Mouse (Mus musculus) 416B (cell line): ENCODE results near the gene Fbn1.

Experiments
- DNase-seq: peaks from one replicate; pipeline ENCODE4 v3.0.0; 2011; ENCODE audit warnings: low read depth

Fbn1 gene

DNA sequence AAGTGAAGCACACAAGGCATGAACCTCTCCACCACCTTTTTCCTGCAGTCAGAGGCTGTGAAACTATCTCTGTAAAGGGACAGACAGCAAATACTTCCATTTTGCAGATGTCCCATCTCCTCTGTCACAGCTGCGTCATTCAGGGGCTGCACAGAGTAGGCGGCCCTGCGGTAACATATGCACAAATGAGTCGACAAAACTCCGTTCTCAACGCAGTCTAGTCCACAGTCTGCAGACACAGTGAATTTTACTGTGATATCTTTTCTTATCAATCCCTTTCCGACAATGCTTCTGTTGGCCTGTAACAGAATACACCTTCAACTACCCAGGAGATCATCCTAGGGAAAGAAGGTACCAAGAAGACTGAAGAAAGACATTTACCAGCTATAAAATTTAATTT, 9.6 kb downstream of the Fbn1 start:
- DNase-seq: no peak

DNA sequence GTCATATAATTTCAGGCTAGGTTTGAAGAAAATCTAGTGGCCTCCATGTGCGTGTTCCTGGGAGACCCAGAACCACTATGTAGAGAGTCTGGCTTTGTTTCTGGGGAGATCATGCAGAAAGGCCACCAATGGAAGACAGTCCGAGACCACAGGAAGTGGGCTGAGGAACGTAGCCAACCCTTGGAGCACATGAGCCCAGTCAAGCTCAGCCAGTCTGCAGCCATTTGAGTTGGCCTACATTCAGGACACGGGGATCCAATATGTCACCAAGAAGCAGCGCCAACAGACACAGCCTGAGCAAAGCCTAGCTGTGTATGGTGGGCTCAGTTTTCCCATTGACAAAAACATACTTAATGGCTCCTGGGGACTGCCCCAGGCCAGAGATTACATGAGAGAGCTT, 11.1 kb downstream of the Fbn1 start:
- DNase-seq: peak; percentile 38

DNA sequence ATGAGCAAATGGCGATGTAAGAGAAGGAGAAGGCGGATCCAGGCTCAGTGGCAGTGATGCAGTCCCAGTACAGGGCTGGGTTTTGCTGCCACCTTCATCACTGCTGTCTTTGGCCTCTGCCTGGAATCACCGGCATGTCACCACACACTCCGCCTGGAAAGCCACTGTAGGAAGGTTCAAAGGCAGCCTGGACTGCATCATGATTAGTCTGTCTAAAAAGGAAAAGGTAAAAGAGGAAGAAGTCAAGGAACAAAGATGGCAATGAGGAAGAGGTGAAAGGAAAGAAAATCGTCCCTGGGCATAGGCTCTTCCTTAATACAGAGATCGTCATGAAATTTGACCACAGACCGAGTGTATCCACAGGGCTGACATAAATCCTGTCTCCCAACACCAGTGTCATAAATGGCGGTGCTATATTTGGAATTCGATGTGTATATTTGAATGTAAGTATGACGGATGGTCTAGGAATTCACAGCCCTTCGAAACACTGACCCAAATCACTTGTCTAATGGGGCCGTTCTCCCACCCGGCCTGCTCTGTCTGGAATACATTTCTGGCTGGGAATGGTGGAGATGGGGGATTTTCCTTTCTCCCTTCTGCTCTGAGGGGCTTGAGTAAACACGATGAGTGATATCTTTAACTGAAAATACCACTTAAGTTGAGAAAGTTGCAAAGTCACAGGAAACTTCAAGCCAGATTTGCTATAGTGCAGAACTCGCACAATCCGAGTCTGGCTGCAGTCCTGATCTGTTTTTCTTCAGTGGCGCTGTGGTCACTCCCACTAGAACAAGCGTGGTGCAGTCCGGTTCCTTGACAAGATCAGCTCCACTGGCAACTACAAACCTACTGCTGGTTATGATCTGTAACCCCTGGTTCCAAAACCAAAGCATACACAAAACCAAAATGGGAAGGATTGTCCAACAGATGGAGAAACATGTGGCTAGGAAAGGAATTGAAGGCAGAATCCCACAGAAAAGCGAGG, 12.7 kb downstream of the Fbn1 start:
- DNase-seq: no peak

DNA sequence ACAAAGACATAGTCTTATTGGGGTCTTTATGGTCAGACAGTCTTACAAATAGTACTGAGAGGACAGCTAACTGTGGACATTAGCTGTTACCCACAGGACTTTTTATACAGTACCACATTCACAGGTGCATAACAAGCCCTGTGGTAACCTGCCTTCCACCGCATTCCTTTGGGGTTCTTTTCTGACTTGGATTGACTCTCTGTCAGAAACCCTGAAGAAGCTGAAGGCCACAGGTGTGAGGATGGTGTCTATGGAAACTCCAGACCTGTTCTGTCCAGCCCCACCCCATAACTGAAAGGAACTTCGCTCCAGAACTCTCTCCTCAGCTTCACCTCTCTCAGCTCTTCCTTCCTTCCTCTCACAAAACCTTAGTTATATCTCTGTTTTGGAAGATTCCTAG, 13.5 kb downstream of the Fbn1 start:
- DNase-seq: no peak

DNA sequence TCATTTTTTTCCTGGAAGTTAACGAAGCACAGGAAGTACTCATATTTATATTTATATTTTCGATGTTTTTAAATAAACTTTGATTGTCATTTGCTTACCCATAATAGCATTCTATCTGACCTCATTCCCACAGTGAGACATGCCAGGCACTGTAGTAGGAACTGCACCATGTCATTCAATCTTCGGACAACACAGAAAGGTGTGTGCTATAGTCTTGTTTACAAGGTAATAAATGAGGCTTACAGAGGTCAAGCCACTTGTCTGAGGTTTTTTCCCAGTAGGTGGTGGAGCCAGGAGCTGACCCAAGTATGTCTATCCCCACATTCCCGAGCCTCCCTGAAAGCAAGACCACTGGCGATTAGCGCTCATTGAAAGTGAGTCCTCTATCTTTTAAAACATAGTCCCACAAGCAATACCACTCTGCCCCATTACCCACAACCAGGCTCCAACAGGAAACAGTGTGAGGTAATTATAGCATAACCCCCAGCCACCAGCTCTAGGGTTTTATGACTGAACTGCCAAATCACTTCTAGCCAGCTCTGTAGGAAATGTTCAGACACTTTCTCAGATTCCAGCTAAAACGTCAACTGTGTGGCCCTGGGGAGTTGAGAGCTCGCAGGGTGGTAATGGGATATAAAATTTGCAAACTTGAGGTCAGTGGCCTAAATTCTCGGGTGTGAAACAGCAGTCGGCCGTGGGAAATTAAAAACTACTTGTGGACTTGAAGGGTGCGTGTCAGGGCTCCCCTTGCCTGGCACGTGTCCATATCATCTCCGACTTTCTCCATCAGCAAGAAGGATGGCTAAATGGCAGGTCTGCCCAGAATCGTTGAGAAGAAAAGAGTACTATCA, 15.5 kb downstream of the Fbn1 start:
- DNase-seq: peak; percentile 77

DNA sequence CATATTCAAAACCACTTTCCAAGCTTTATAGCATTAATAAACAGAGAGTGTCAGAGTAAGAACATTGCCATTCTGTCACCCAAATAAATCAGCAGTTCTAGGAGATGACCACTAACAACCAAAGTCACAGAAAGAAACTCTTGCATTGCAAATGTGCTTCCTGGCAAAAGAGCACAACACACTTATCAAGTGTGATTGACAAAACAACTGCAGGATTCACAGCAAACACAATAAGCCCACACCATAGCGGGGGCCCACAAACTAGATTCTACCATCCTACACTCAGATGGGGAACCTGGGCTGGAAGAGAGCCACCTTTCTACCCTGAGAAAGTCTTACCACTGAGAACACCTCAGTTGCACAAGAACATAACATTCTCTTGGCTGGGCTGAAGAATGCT, 17.8 kb downstream of the Fbn1 start:
- no peak for DNase-seq

DNA sequence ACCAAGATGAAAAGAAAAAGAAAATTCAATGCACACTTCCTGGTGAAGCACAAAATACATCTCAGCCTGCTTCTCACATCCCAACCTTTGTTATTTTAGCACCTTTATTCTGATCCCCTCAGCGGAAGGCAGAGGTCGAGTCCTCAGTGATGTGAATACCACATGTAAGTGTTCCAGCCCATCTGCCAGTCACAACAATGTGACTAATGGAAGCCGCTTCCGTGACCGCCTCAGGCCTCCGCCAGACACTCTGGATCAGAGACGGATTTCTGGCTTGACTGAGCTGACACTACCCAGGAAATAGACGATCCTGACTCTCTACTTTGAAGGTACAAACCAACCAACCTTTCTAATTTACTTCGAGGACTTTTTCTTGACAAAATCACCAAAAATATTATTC, 22.9 kb downstream of the Fbn1 start:
- DNase-seq: no peak

DNA sequence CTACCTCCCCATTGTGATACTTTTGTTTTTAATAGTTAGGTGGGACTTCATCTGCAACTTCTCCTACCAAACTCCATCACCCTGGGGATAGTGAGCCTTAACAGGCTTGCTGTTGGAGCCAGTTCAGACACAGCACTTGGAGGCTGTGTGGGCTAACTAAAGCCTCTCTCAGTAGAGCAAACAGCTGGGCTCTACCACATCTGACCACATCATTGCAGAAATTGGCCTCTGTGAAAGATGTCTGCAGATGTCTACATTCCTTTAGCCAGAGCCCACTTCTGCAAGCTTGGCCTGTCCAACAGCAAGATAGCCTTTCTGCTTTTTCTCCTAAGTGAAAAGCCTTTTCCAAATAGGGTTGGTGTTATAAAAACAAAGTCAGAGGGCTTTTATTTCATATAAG, 23.6 kb downstream of the Fbn1 start:
- DNase-seq: no peak

DNA sequence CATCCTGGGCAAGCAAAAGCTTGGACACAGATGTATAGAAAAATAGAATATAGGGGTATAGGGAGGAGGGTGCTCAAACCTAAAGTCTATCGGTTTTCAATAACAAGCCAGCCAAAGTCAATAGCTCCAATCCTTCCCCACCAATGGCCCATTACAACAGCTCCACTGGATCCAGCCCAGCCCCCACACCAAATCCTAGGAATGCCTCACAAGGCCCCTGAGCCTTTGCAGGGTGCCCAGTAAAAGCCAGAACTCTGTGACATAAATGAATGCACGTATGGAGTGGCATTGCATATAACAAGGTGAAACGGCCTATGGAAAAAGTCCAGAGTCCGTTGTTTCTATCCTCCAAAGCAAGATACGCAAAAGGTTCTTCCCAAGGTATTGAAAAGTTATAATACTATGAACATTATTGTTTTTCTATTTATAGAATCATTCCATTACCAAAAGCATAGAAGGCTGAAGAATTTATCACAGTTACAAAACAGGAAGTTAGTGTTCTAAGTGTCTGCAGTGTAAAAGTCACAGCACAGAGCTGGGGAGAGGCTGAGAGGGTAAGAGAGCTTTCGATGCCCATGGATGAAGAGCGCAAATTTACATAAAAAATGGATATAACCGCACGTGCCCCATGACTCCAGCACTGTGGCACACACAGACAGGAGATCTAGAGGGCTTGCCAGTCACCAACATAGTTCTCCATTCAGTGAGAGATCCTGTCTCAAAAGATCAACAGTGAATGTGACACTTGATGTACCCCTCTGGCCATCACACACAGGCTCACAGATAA, 26.1 kb downstream of the Fbn1 start:
- DNase-seq: no peak

DNA sequence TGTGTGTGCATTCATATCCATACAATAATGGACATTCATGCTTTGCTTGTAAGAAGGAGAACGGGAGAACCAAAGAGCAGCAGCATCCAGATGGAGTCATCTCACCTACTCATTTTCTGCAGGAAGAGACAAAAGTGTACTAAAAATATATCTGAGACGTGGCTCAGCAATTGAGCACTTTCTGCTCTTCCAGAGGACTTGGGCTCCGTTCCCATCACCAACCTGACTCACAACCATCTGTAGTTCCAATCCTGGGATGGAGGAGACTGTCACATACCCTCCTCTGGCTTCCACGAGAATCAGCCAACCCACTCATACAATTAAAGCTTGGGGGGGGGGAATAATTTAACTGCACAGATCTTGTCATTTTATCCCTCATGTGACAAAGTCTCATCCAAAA, 26.7 kb downstream of the Fbn1 start:
- DNase-seq: no peak

DNA sequence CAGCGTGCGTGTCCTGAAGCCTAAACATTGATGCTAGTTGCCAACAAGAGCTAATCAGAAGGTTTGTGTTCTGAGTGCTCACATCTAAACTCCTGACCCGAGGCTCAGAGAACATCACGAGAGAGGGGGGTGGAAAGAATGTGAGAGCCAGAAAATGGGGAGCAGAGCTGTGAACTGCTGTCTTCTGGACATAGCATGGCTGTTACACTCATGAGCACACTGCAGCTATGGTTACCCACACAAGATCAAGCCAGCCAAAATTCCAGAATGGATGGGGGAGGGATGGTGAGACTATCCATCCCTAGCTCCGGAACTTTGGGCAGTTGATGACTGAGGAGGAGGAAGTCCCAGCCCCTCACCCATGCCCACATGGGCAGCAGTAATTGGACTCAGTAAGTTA, 27.7 kb downstream of the Fbn1 start:
- DNase-seq: no peak

DNA sequence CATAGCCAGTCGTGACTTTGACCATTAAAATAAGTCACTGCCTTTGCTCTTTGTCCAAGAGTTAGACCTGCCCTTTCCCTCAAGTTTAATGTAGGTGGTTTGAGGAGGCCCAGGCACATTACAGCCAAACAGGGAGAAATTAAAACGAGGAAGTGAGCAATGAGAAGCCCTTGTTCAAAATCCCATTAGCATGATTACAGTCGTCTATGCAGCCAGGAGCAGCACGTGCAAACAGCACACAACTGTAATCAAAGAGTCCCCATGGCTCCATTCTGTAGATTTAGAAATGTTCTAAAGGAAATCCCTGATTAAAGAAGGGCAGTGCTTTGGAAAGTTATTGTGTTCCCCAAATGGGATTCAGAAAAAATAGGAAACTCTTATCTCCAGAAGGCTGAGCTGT, 29.1 kb downstream of the Fbn1 start:
- DNase-seq: no peak

DNA sequence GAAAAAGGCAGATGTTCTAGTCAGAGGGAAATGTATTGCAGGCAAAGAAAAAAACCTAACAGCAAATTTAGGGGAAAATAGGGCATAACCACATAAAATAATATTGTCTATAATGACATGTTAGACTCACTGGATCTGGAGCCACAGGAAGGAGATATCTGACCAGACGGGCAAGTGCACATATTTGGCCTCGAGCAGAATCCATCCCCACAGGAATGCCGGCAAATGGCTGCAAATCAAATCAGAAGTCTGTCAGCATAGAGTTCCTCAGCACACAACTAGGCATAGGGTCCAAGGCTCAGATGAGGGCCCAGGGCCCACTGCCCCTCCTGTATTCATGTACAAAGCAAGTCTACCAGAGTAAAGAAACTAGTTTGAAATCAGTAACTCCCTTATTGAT, 30.4 kb downstream of the Fbn1 start:
- no peak for DNase-seq

DNA sequence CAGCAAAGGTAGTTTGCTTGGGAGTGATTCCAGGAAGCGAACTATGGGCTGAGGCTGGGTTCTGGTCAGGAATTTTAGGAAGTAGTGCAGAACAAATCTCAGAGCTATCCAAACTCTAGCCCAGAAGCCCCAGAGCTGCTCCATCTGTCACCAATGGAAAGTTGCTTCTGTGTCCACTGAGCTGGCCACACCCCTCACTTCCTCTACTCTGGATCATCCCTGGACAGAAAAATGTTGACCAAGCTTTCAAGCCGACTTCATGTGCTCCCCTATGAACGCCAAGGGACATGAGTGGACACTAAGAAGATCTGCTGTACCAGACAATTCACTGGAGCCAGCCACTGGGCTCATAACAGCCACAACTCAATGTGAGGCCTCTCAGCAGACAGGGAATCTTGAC, 31.6 kb downstream of the Fbn1 start:
- no peak for DNase-seq

DNA sequence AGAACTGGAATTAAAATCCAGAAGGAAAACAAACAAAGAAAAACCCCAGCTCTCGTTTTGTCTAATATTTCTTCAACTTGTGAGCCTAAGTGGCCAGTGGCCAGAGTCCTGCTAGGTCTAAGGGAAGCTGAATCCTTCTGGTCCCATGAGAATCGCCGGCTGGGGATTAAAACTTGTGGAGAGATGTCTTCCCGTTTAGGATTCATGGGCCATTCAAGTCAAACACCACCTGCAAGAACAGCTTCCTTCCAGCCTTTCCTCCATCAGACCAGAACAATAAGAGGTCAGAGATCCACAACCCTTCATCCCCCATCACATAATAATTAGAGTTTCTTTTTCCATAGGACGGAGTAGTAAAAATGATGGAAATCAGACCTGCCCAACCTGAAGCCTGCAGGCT, 33.1 kb downstream of the Fbn1 start:
- no peak for DNase-seq

DNA sequence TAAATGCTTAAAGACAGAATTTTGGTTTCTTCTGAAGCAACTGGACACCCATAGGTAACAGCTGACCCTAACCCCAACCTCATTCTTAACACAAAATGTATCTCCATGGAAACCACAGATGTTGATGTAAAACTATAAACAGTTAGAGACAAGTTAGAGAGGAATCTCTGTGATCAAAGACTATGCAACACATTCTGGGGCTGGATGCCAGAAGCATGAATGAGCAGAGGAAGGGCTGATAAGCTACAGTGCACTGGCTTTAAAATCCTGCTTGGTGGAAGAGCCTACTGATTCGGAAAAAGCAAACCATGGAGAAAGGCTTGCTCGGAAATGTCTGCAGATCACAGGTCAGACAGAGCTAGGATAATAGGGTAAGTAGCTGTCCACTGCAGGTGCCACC, 34.6 kb downstream of the Fbn1 start:
- no peak for DNase-seq

DNA sequence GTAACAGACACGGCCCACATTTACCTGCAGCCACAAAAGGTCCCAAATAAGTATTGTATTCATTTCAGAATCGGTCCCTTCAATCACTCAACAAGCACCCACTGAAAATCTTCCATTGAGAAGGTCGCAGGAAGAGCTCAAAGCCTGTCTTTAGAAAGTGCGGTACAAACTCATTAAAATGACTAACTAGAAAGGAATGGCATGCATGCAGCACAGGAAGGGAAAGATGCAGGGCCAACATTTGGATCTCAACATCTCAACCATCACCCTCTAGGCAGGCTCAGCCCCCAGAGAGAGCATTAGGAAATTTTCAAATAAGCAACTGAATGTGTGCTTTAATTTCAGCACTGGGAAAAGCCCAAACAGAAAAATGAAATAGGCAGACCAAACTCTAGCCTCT, 36.1 kb downstream of the Fbn1 start:
- no peak for DNase-seq

DNA sequence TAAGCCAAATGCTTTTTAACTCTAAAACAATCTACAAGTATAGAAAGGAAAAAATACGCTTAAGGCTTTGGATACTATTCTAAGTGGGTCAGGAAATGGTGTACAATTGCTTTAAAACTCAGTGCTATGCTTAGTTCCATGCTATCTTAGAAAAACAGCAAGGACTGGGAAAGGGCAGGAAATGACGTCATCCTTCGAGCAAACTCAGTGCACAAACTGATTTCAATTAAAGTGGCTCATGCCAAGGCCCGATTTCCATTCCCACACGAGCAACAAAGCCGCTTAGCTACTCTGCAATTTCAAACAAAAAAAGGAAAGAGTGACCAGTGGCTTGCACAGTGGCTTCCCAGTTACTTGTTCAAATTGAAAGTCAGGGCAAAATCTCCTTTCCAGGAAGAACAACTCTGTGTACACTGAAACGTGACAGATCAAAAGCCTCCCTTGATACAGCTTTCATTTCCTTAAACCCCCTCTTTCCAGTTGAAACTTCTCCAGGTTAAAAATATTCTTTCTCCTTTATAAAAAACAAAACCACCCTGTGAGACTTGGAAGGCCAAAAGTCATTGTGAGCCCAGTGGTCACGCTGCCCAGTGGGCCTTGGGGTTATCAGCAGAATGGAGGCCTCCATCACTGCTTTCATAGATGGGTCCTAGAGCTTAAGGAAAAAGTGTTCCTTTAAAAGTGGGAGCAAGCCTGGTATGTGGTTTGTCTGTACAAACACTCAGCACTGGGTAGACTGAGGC, 37.1 kb downstream of the Fbn1 start:
- DNase-seq: peak; percentile 60

DNA sequence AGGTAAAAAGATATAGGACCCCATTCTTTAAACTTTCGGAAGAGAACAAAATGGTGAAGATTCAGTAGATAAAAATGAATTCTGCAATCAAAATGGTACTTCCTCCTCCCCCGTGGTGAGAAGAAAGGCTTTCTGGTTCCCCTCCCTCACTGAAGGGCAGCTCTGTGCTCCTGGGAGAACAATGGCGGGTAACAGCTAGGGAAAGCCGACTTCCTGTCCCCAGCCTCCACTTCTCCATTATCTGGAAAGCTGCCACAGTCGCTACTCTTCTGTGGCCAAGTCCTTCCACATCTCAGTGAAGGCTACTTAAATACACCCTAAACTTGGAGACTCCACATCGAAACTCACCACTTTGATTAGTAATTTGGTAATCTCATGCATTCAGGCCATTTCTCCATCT, 43.8 kb downstream of the Fbn1 start:
- no peak for DNase-seq

DNA sequence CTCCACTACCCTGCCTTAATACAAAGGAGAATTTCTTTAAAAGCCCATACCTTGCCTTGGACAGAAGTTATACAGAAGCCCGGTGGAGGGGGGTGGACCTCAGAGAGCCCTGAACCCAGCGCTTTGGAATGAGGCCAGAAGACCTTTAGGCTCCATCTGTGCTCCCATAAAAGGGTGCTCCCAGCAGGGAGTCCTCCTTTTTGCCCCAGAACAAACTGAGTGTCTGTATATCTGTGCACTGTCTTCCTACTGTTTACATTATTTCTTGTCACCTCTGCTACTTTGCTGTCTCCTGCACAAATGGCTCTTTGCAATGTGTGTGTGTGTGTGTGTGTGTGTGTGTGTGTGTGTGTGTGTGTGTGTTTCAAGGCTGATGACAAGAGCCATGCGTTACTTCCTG, 48.7 kb downstream of the Fbn1 start:
- no peak for DNase-seq

DNA sequence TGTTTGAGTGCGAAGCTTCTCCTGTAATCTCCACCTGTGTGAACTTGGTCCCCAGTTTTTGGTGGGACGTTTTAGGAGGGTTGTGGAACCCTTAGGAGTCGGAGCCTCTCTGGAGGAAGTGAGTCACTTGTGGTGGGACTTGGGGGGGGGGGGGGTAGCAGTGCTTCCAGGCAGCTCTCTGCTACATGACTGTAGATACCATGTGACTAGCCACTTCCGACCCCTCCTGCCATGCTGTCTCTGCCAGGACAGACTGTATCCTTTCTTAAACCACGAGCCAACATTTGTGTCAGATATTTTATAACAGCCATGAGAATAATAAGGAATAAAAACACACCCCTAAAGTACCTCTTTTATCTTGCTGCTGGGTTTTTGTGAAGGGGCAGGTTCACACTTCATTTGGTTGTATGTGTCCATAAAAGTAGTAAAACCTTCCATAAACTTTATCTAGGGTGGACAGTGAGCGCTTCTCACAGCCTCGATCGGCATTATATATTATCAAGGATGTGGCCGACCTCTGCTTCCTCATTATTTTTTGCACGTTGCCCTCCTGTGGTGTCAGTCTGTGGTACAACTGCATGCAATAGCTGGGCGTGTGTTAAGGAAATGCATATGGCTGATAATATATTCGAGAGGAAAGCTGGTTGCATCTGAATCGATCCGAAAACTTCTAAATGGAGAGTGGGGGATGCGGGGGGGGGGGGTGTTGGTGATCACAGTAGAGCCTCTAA, 51.6 kb downstream of the Fbn1 start:
- DNase-seq: peak; percentile 97
